Mouse (Mus musculus) MEL (cell line): ENCODE measurements around the gene 1700001P01Rik.

Experiments used
- BHLHE40 ChIP-seq: IDR thresholded peaks from 2 replicates; pipeline ENCODE4 v1.6.1; 2012; ENCODE audit warnings: low read depth, mild to moderate bottlenecking, inconsistent platforms, low read length, improper control_type of control experiment, borderline replicate concordance
- CHD1 ChIP-seq: IDR thresholded peaks from 2 replicates; pipeline ENCODE4 v1.6.1; 2012; ENCODE audit warnings: low read depth, mild to moderate bottlenecking, inconsistent platforms, low read length, improper control_type of control experiment
- CHD2 ChIP-seq: IDR thresholded peaks from 2 replicates; pipeline ENCODE4 v1.6.1; 2011; ENCODE audit warnings: low read length, improper control_type of control experiment
- CTCF ChIP-seq, 3 experiments: IDR thresholded peaks in 2 of 3; conservative IDR thresholded peaks in 1 of 3; 2 replicates each; pipeline ENCODE4 v1.5.1; 2011 to 2012; ENCODE audit warnings: low read length in 3 of 3, low read depth in 2 of 3, mild to moderate bottlenecking in 2 of 3, improper control_type of control experiment in 1 of 3, inconsistent platforms in 1 of 3, mixed read lengths in 1 of 3, moderate library complexity in 1 of 3; ENCODE audit not compliant: control insufficient read depth in 1 of 3, insufficient read depth in 1 of 3, poor library complexity in 1 of 3, severe bottlenecking in 1 of 3
- EP300 ChIP-seq, 2 experiments: IDR thresholded peaks; 2 replicates each; pipeline ENCODE4 v1.6.1; 2011; ENCODE audit warnings: improper control_type of control experiment in 2 of 2, low read length in 2 of 2, low read depth in 1 of 2, mild to moderate bottlenecking in 1 of 2
- GATA1 ChIP-seq: IDR thresholded peaks from 2 replicates; pipeline ENCODE4 v1.6.1; 2011; ENCODE audit warnings: low read depth, low read length, improper control_type of control experiment
- MAX ChIP-seq: IDR thresholded peaks from 2 replicates; pipeline ENCODE4 v1.6.1; 2011; ENCODE audit warnings: low read length, improper control_type of control experiment
- MEF2A ChIP-seq: IDR thresholded peaks from 2 replicates; pipeline ENCODE4 v1.6.1; 2014; ENCODE audit warnings: low read depth, mild to moderate bottlenecking, inconsistent platforms, low read length, improper control_type of control experiment; ENCODE audit not compliant: poor library complexity, insufficient replicate concordance, severe bottlenecking; ENCODE audit errors: extremely low read depth
- POLR2A ChIP-seq, 2 experiments: IDR thresholded peaks; 2 replicates each; pipeline ENCODE4 v1.6.1; 2011 to 2012; ENCODE audit warnings: low read length in 2 of 2, mild to moderate bottlenecking in 2 of 2, control low read depth in 1 of 2, improper control_type of control experiment in 1 of 2, low read depth in 1 of 2, moderate library complexity in 1 of 2; ENCODE audit not compliant: control insufficient read depth in 1 of 2, insufficient read depth in 1 of 2, poor library complexity in 1 of 2
- TAL1 ChIP-seq: IDR thresholded peaks from 2 replicates; pipeline ENCODE4 v1.6.1; 2012; ENCODE audit warnings: mild to moderate bottlenecking, inconsistent platforms, low read length, moderate library complexity, mixed read lengths
- USF2 ChIP-seq, 2 experiments: IDR thresholded peaks; 2 replicates each; pipeline ENCODE4 v1.6.1; 2011 to 2012; ENCODE audit warnings: improper control_type of control experiment in 2 of 2, low read length in 2 of 2, borderline replicate concordance in 1 of 2, inconsistent platforms in 1 of 2, low read depth in 1 of 2, mild to moderate bottlenecking in 1 of 2; ENCODE audit not compliant: insufficient read depth in 1 of 2
- ZC3H11A ChIP-seq: IDR thresholded peaks from 2 replicates; pipeline ENCODE4 v1.6.1; 2012; ENCODE audit warnings: low read depth, mild to moderate bottlenecking, inconsistent platforms, low read length, improper control_type of control experiment
- ZNF384 ChIP-seq: IDR thresholded peaks from 2 replicates; pipeline ENCODE4 v1.6.1; 2012; ENCODE audit warnings: low read depth, mild to moderate bottlenecking, inconsistent platforms, low read length, improper control_type of control experiment

DNA sequence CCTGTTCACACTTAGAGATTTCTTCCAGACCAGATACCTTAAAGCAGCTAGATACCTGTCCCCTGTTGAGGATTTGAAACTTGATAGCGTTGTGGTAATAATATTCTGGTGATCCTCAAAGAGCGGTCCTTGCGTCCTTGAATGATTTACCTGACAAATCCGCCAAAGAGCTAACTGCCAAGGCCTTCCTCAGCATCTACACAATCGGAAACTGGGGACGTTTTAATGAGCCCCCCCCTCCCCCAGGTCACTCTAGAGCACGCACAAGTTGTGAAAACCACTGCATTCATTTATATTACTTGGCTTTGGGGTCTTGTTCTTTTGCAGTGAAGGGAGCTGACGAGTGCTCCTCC is 22.3 kb upstream of the 1700001P01Rik start:
- no peak for TF ChIP-seq POLR2A (IDR thresholded peaks at IDR 0.05; ENCODE audit: control insufficient read depth in 1 of 2, insufficient read depth in 1 of 2, low read depth in 1 of 2, low read length in 2 of 2, poor library complexity in 1 of 2)
- TF ChIP-seq CTCF (IDR thresholded peaks at IDR 0.05 in 2 of 3, conservative IDR thresholded peaks at IDR 0.05 in 1 of 3; ENCODE audit: control insufficient read depth in 1 of 3, insufficient read depth in 1 of 3, low read depth in 2 of 3, low read length in 3 of 3, poor library complexity in 1 of 3, severe bottlenecking in 1 of 3), result no peak
- TF ChIP-seq EP300 (IDR thresholded peaks at IDR 0.05; ENCODE audit: low read depth in 1 of 2, low read length in 2 of 2), result no peak
- no peak for TF ChIP-seq MEF2A
- no peak for TF ChIP-seq ZC3H11A
- TF ChIP-seq CHD2, result no peak
- TF ChIP-seq MAX, result no peak
- no peak for TF ChIP-seq GATA1
- TF ChIP-seq ZNF384, result no peak
- no peak for TF ChIP-seq TAL1
- no peak for TF ChIP-seq USF2 (IDR thresholded peaks at IDR 0.05; ENCODE audit: borderline replicate concordance in 1 of 2, insufficient read depth in 1 of 2, low read depth in 1 of 2, low read length in 2 of 2)
- 0 out of 2 replicates have a peak, but pooled peaks have one; percentile 7 for TF ChIP-seq BHLHE40
- no peak for TF ChIP-seq CHD1
